Mouse (Mus musculus) heart, embryonic 15.5 days (tissue): Measurements from ENCODE around the gene Clstn2. TPM values are rescaled to one million over a fixed set of nuclear protein-coding genes. Genes with fewer than 3 reads are reported as not detected.

ENCODE experiments used
- ATAC-seq: fragments of 200-750 bp; cut with Nextera tagmentation; replicated peaks from 2 replicates; pipeline ENCODE4 v1.8.0; 2017; ENCODE audit warnings: low read depth, moderate TSS enrichment; ENCODE audit not compliant: insufficient number of reproducible peaks, insufficient read depth, low FRiP score
- H3K27ac ChIP-seq: fragments of 300-500 bp; sonication (generic); 2 replicates; pipeline ENCODE4 v1.5.1; 2015; ENCODE audit warnings: mild to moderate bottlenecking, inconsistent platforms
- H3K27me3 ChIP-seq: fragments of 300-500 bp; sonication (generic); 2 replicates; pipeline ENCODE4 v1.6.1; 2015; ENCODE audit warnings: inconsistent platforms
- H3K36me3 ChIP-seq: fragments of 300-500 bp; sonication (generic); 2 replicates; pipeline ENCODE4 v1.6.1; 2015; ENCODE audit warnings: mild to moderate bottlenecking, inconsistent platforms
- H3K4me1 ChIP-seq: fragments of 300-500 bp; sonication (generic); replicated peaks from 2 replicates; pipeline ENCODE4 v1.6.1; 2015; ENCODE audit warnings: inconsistent platforms
- H3K4me2 ChIP-seq: fragments of 300-500 bp; sonication (generic); 2 replicates; pipeline ENCODE4 v1.6.1; 2015; ENCODE audit warnings: inconsistent platforms, mild to moderate bottlenecking, moderate library complexity
- H3K4me3 ChIP-seq: fragments of 300-500 bp; sonication (generic); 2 replicates; pipeline ENCODE4 v1.5.1; 2015; ENCODE audit warnings: mild to moderate bottlenecking, inconsistent platforms
- H3K9ac ChIP-seq: fragments of 300-500 bp; sonication (generic); 2 replicates; pipeline ENCODE4 v1.6.1; 2015; ENCODE audit warnings: mild to moderate bottlenecking, inconsistent platforms
- H3K9me3 ChIP-seq: fragments of 300-500 bp; sonication (generic); replicated peaks from 2 replicates; pipeline ENCODE4 v1.6.1; 2016; ENCODE audit warnings: inconsistent platforms
- WGBS: fragments of 180-500 bp; shearing (Covaris S2); methylation state at CpG from one replicate; pipeline ENCODE4 v1.1.7; 2015; ENCODE audit warnings: mixed read lengths; 5-methylcytosine and 5-hydroxymethylcytosine counted together
- polyA plus RNA-seq: library from polyadenylated mRNA; unstranded; fragments of >200 nt; fragmentation: Nextera tagmentation; extraction: Ambion mirVana; gene quantifications from 2 replicates; pipeline ENCODE4 v1.2.1, GENCODE M21; 2015

Gene Clstn2
- polyA plus RNA-seq, 1 experiment from 2014 or later: 0.30 TPM

- no peak overlapping the region for H3K9ac ChIP-seq
- no peak overlapping the region for H3K4me3 ChIP-seq
- no peak for ATAC-seq
- WGBS: 80% methylated on average over 5 of the region's 5 CpGs
- no peaks in the 10 kb centered on the region for H3K9me3 ChIP-seq
- no peak overlapping the region for H3K4me2 ChIP-seq
- H3K36me3 ChIP-seq: no peaks in the 10 kb centered on the region
- H3K4me1 ChIP-seq: no peaks in the 10 kb centered on the region
- H3K27ac ChIP-seq: no peak overlapping the region
- H3K27me3 ChIP-seq: no peaks in the 10 kb centered on the region
Observed at GRCm38 (mm10) chr9:98018687-98019086, 14.3 kb downstream of the Clstn2 start.

GRCm38 (mm10) chr9:98016576-98016975 is 16.4 kb downstream of the Clstn2 start:
- no peak for ATAC-seq

GRCm38 (mm10) chr9:97996349-97996748 is 36.6 kb downstream of the Clstn2 start:
- 63% methylated on average over 5 of the region's 5 CpGs for WGBS
- H3K4me3 ChIP-seq: no peak overlapping the region
- H3K4me1 ChIP-seq: no peaks in the 10 kb centered on the region
- no peak overlapping the region for H3K9ac ChIP-seq
- no peaks in the 10 kb centered on the region for H3K27me3 ChIP-seq
- H3K27ac ChIP-seq: no peak overlapping the region
- no peaks in the 10 kb centered on the region for H3K9me3 ChIP-seq
- no peaks in the 10 kb centered on the region for H3K36me3 ChIP-seq
- ATAC-seq: no peak
- H3K4me2 ChIP-seq: no peak overlapping the region

More at GRCm38 (mm10) chr9:98016576-98016975, 16.4 kb downstream of the Clstn2 start:
- 89% methylated on average over 5 of the region's 5 CpGs for WGBS
- Histone ChIP-seq H3K27ac (no peak overlapping the region), H3K36me3 (no peaks in the 10 kb centered on the region), H3K9ac (no peak overlapping the region), H3K4me3 (no peak overlapping the region), H3K9me3 (no peaks in the 10 kb centered on the region), H3K4me2 (no peak overlapping the region), H3K27me3 (no peaks in the 10 kb centered on the region), H3K4me1 (no peaks in the 10 kb centered on the region)

GRCm38 (mm10) chr9:97995723-97996122 is 37.3 kb downstream of the Clstn2 start:
- WGBS: 60% methylated on average over 4 of the region's 4 CpGs
- Histone ChIP-seq H3K27me3 (no peaks in the 10 kb centered on the region), H3K36me3 (no peaks in the 10 kb centered on the region), H3K27ac (no peak overlapping the region), H3K9me3 (no peaks in the 10 kb centered on the region), H3K4me2 (no peak overlapping the region), H3K9ac (no peak overlapping the region), H3K4me1 (no peaks in the 10 kb centered on the region), H3K4me3 (no peak overlapping the region)
- no peak for ATAC-seq

- Histone ChIP-seq H3K27me3 (no peaks in the 10 kb centered on the region), H3K4me2 (no peak overlapping the region), H3K9ac (no peak overlapping the region), H3K9me3 (no peaks in the 10 kb centered on the region), H3K4me1 (no peaks in the 10 kb centered on the region), H3K36me3 (no peaks in the 10 kb centered on the region), H3K4me3 (no peak overlapping the region), H3K27ac (no peak overlapping the region)
- ATAC-seq: no peak
- WGBS: 46% methylated on average over 4 of the region's 4 CpGs
Observed at GRCm38 (mm10) chr9:97992131-97992530, 40.9 kb downstream of the Clstn2 start.

- Histone ChIP-seq H3K9me3 (no peaks in the 10 kb centered on the region), H3K4me2 (no peak overlapping the region), H3K27me3 (no peaks in the 10 kb centered on the region), H3K4me1 (no peaks in the 10 kb centered on the region), H3K36me3 (no peaks in the 10 kb centered on the region), H3K4me3 (no peak overlapping the region), H3K9ac (no peak overlapping the region), H3K27ac (no peak overlapping the region)
- WGBS: 72% methylated on average over 3 of the region's 3 CpGs
- no peak for ATAC-seq
Observed at GRCm38 (mm10) chr9:97977339-97977738, 55.6 kb downstream of the Clstn2 start.

- Histone ChIP-seq H3K27ac (no peak overlapping the region), H3K4me3 (no peak overlapping the region), H3K27me3 (no peaks in the 10 kb centered on the region), H3K4me2 (no peak overlapping the region), H3K4me1 (no peaks in the 10 kb centered on the region; the same call in 1 of the 2 replicates), H3K9me3 (no peaks in the 10 kb centered on the region), H3K9ac (no peak overlapping the region), H3K36me3 (no peaks in the 10 kb centered on the region)
- ATAC-seq: no peak
- WGBS: 70% methylated on average over 13 of the region's 13 CpGs
Observed at GRCm38 (mm10) chr9:97974801-97975347, 58.1 kb downstream of the Clstn2 start.

- no peaks in the 10 kb centered on the region for H3K9me3 ChIP-seq
- 73% methylated on average over 4 of the region's 4 CpGs for WGBS
- no peak overlapping the region for H3K4me3 ChIP-seq
Observed at GRCm38 (mm10) chr9:97966691-97967090, 66.3 kb downstream of the Clstn2 start.

GRCm38 (mm10) chr9:97957508-97957907 is 75.5 kb downstream of the Clstn2 start:
- Histone ChIP-seq H3K36me3 (no peaks in the 10 kb centered on the region), H3K4me3 (no peak overlapping the region)
- no peak for ATAC-seq

More at GRCm38 (mm10) chr9:97966691-97967090, 66.3 kb downstream of the Clstn2 start:
- no peaks in the 10 kb centered on the region for H3K27me3 ChIP-seq
- H3K4me1 ChIP-seq: no peaks in the 10 kb centered on the region; the same call in 1 of the 2 replicates
- H3K4me2 ChIP-seq: no peak overlapping the region
- no peak overlapping the region for H3K9ac ChIP-seq
- no peak for ATAC-seq
- H3K27ac ChIP-seq: no peak overlapping the region
- no peaks in the 10 kb centered on the region for H3K36me3 ChIP-seq

GRCm38 (mm10) chr9:97956407-97957106 is 76.4 kb downstream of the Clstn2 start:
- WGBS: 51% methylated on average over 4 of the region's 4 CpGs
- no peak overlapping the region for H3K4me2 ChIP-seq
- H3K4me3 ChIP-seq: no peak overlapping the region
- H3K9me3 ChIP-seq: no peaks in the 10 kb centered on the region
- no peaks in the 10 kb centered on the region for H3K36me3 ChIP-seq
- no peaks in the 10 kb centered on the region; the same call in 1 of the 2 replicates for H3K4me1 ChIP-seq
- ATAC-seq: no peak
- H3K9ac ChIP-seq: no peak overlapping the region
- H3K27ac ChIP-seq: no peak overlapping the region
- no peaks in the 10 kb centered on the region for H3K27me3 ChIP-seq

More at GRCm38 (mm10) chr9:97957508-97957907, 75.5 kb downstream of the Clstn2 start:
- H3K27ac ChIP-seq: no peak overlapping the region
- no peaks in the 10 kb centered on the region for H3K9me3 ChIP-seq
- no peaks in the 10 kb centered on the region; the same call in 1 of the 2 replicates for H3K4me1 ChIP-seq
- H3K27me3 ChIP-seq: no peaks in the 10 kb centered on the region
- WGBS: 77% methylated on average over 8 of the region's 8 CpGs
- no peak overlapping the region for H3K9ac ChIP-seq
- no peak overlapping the region for H3K4me2 ChIP-seq

- Histone ChIP-seq H3K4me3 (no peak overlapping the region), H3K9ac (no peak overlapping the region), H3K4me1 (no peaks in the 10 kb centered on the region; the same call in 1 of the 2 replicates), H3K9me3 (no peaks in the 10 kb centered on the region), H3K27ac (no peak overlapping the region), H3K36me3 (no peaks in the 10 kb centered on the region), H3K27me3 (no peaks in the 10 kb centered on the region), H3K4me2 (no peak overlapping the region)
- no peak for ATAC-seq
- WGBS: 68% methylated on average over 8 of the region's 8 CpGs
Observed at GRCm38 (mm10) chr9:97953746-97954359, 79.1 kb downstream of the Clstn2 start.
